In the genomic region with DNA sequence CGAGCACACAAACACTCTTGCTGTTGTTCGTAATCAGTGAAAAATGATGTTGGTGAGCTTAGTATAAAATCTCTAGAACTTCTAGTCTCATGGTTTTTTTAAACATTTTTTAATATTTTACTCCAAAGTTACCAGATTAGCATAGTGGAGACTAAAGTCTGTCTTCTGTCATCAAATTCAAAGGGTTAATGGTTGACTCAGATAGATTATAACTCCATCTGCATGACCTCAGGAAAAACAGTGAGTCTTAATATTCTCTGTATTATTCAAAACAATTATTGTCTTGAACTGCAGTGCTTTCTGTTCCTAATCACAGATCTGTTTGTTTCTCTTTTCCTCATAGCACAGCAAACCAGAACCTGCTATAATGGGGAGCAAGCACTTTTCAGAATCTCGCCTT, we compare ENCODE assay signal across 28 mouse cellular contexts. TPM values are rescaled to one million over a fixed set of nuclear protein-coding genes. Genes with fewer than 3 reads are reported as not detected.
"Had no signal": no experiment of that assay in that cellular context is flagged by ENCODE, and none has a peak within 500 bp of the region (broad histone marks: within the 10 kb centered on the region; RNA-seq: fewer than 3 reads in every experiment).

No protein-coding gene starts in this region.

- H3K4me3 ChIP-seq: embryonic facial prominence, embryonic 10.5 days; embryonic facial prominence, embryonic 12.5 days; embryonic facial prominence, embryonic 13.5 days; embryonic facial prominence, embryonic 15.5 days; erythroblast, embryonic 14.5 days; forebrain, embryonic 10.5 days; forebrain, embryonic 12.5 days; forebrain, embryonic 13.5 days; forebrain, embryonic 15.5 days; gastrocnemius, adult 2 months; heart, adult 2 months had no signal

- H3K27me3 ChIP-seq: embryonic facial prominence, embryonic 12.5 days; embryonic facial prominence, embryonic 13.5 days; embryonic facial prominence, embryonic 15.5 days; forebrain, embryonic 13.5 days; forebrain, embryonic 15.5 days had no signal

- H3K4me1 ChIP-seq: embryonic facial prominence, embryonic 12.5 days; forebrain, embryonic 12.5 days had no signal

- H3K27ac ChIP-seq: embryonic facial prominence, embryonic 10.5 days; embryonic facial prominence, embryonic 12.5 days; embryonic facial prominence, embryonic 13.5 days; embryonic facial prominence, embryonic 15.5 days; forebrain, embryonic 10.5 days; forebrain, embryonic 12.5 days; forebrain, embryonic 13.5 days; forebrain, embryonic 15.5 days; gastrocnemius, adult 2 months; heart, adult 2 months had no signal

- H3K36me3 ChIP-seq: embryonic facial prominence, embryonic 10.5 days; embryonic facial prominence, embryonic 12.5 days; embryonic facial prominence, embryonic 13.5 days; embryonic facial prominence, embryonic 15.5 days; forebrain, embryonic 10.5 days; forebrain, embryonic 12.5 days; forebrain, embryonic 15.5 days had no signal

- DNase-seq: cerebellum, adult 2 months; cerebellum, adult 8-10 months; cerebellum, adult 9-10 months; cerebellum, adult 9-11 months; cerebellum, postnatal 10 days; cerebellum, postnatal 14 days; cerebellum, postnatal 25 days; cerebellum, postnatal 36 days; embryo, embryonic 11 days; forebrain, postnatal 0 days; gastrocnemius, adult 2 months; gastrocnemius, postnatal 10 days; gastrocnemius, postnatal 14 days; gastrocnemius, postnatal 25 days; gastrocnemius, postnatal 36 days; heart, adult 18-20 months; heart, adult 2 months had no signal

RNA-seq across cellular contexts. Expression of gene Me1, which starts 4.7 kb away (rescaled TPM):
- total RNA-seq: granulocyte monocyte progenitor cell, adult 5-6 weeks had no signal

RNA-seq across cellular contexts. Expression of gene Prss35, which starts 52.3 kb away (rescaled TPM):
- total RNA-seq: common myeloid progenitor, adult 5-6 weeks; granulocyte monocyte progenitor cell, adult 5-6 weeks had no signal
- polyA plus RNA-seq: erythroblast, embryonic 14.5 days had no signal
